Mouse (Mus musculus): ENCODE measurements around the gene Espnl. TPM values are rescaled to one million over a fixed set of nuclear protein-coding genes. Genes with fewer than 3 reads are reported as not detected.

Espnl gene
- polyA plus RNA-seq, 1 experiment from 2014 or later, result 0.11 TPM

- Histone ChIP-seq H3K4me1 (ENCODE audit: control insufficient read depth, insufficient read depth, low read length) (no peaks in the 10 kb centered on the region; the same call in 1 of the 2 replicates), H3K4me2 (no peak overlapping the region), H3K27me3 (ENCODE audit: control insufficient read depth, insufficient read depth, low read length) (no peaks in the 10 kb centered on the region), H3K27ac (ENCODE audit: low read depth, low read length) (no peak overlapping the region), H3K4me3 (ENCODE audit: low read depth, low read length) (no peak overlapping the region), H3K9ac (ENCODE audit: low read length) (no peak overlapping the region), H3K36me3 (ENCODE audit: control insufficient read depth, insufficient read depth, low read length) (peaks cover 5% of the 10 kb centered on the region; the same call in 1 of the 2 replicates), H3K9me3 (ENCODE audit: control insufficient read depth, low read length) (no peaks in the 10 kb centered on the region)
- DNase-seq (ENCODE audit: low spot score, missing footprints), result no peak
- 92% methylated on average over 4 of the region's 4 CpGs for WGBS
- ATAC-seq (ENCODE audit: low FRiP score), result no peak
Measured at GRCm38 (mm10) chr1:91312273-91312672, 9.6 kb upstream of the Espnl start.

DNA sequence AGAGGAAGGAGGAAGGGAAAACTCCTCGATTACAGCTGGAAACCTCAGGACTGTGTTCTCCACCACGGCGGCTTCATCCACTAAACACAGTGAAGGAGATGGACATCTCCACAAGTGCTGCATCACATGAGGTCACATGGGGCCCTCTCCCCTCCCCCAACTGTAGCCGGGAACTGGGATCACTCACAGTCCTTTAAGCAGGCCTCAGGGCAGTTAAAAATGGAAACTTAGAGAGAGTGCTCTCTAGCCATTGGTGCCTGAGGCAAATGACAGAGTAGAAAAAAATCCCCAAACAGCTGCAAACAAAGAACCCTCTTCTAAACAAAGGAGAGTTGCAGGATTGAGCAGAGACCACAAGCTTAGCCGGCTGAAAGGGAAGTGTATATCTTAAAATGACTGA is 8.6 kb upstream of the Espnl start:
- no peaks in the 10 kb centered on the region; the same call in 1 of the 2 replicates for H3K4me1 ChIP-seq (ENCODE audit: control insufficient read depth, insufficient read depth, low read length)
- WGBS, result 51% methylated on average over 5 of the region's 5 CpGs
- no peaks in the 10 kb centered on the region for H3K27me3 ChIP-seq (ENCODE audit: control insufficient read depth, insufficient read depth, low read length)
- DNase-seq (ENCODE audit: low spot score, missing footprints) (no peak), ATAC-seq (ENCODE audit: low FRiP score) (0 out of 2 replicates have a peak, but pooled peaks have one; percentile 50)
- H3K4me3 ChIP-seq (ENCODE audit: low read depth, low read length), result no peak overlapping the region
- peak overlapping the region; percentile 40; the same call in 1 of the 2 replicates for H3K27ac ChIP-seq (ENCODE audit: low read depth, low read length)
- peak overlapping the region; percentile 18; the same call in 1 of the 2 replicates for H3K9ac ChIP-seq (ENCODE audit: low read length)
- no peaks in the 10 kb centered on the region for H3K9me3 ChIP-seq (ENCODE audit: control insufficient read depth, low read length)
- H3K4me2 ChIP-seq, result no peak overlapping the region
- H3K36me3 ChIP-seq (ENCODE audit: control insufficient read depth, insufficient read depth, low read length), result peaks cover 5% of the 10 kb centered on the region; the same call in 1 of the 2 replicates

- no peak for ATAC-seq (ENCODE audit: low FRiP score)
- H3K4me3 ChIP-seq (ENCODE audit: low read depth, low read length), result no peak overlapping the region
- H3K9me3 ChIP-seq (ENCODE audit: control insufficient read depth, low read length), result no peaks in the 10 kb centered on the region
- no peaks in the 10 kb centered on the region for H3K36me3 ChIP-seq (ENCODE audit: control insufficient read depth, insufficient read depth, low read length)
- H3K9ac ChIP-seq (ENCODE audit: low read length), result no peak overlapping the region
- no peaks in the 10 kb centered on the region for H3K27me3 ChIP-seq (ENCODE audit: control insufficient read depth, insufficient read depth, low read length)
- DNase-seq (ENCODE audit: low spot score, missing footprints), result no peak
- H3K27ac ChIP-seq (ENCODE audit: low read depth, low read length), result no peak overlapping the region
- no peak overlapping the region for H3K4me2 ChIP-seq
- 89% methylated on average over 6 of the region's 6 CpGs for WGBS
- H3K4me1 ChIP-seq (ENCODE audit: control insufficient read depth, insufficient read depth, low read length), result no peaks in the 10 kb centered on the region; the same call in 1 of the 2 replicates
Measured at GRCm38 (mm10) chr1:91317656-91318055, 4.2 kb upstream of the Espnl start.

DNA sequence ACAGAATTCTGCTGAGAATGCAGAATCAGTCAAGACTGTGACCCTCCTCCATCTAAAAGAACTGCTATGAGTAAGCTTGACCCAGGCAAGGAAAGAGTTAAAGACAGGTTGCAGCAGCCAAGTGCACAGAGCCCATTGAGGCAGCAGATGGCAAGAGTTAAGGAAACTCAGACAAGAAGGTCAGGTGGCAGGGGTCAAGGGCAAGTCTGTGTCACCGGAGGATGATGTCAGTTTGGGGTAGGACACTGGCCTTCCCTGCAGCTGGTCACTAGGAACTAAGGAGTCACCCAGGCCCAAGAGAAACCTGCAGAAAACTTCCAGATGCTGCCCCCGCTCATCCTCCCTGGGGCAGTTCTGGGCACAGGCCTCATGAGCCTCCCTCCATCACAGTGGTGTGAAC is 2.8 kb downstream of the Espnl start:
- H3K9ac ChIP-seq (ENCODE audit: low read length), result no peak overlapping the region
- no peaks in the 10 kb centered on the region for H3K27me3 ChIP-seq (ENCODE audit: control insufficient read depth, insufficient read depth, low read length)
- DNase-seq (ENCODE audit: low spot score, missing footprints) (no peak), ATAC-seq (ENCODE audit: low FRiP score) (no peak)
- H3K9me3 ChIP-seq (ENCODE audit: control insufficient read depth, low read length), result no peaks in the 10 kb centered on the region
- no peak overlapping the region for H3K4me2 ChIP-seq
- H3K4me1 ChIP-seq (ENCODE audit: control insufficient read depth, insufficient read depth, low read length), result no peaks in the 10 kb centered on the region
- no peak overlapping the region for H3K27ac ChIP-seq (ENCODE audit: low read depth, low read length)
- no peaks in the 10 kb centered on the region for H3K36me3 ChIP-seq (ENCODE audit: control insufficient read depth, insufficient read depth, low read length)
- 78% methylated on average over 2 of the region's 2 CpGs for WGBS
- H3K4me3 ChIP-seq (ENCODE audit: low read depth, low read length), result no peak overlapping the region

GRCm38 (mm10) chr1:91325488-91326042 is 3.7 kb downstream of the Espnl start:
- no peak overlapping the region for H3K4me3 ChIP-seq (ENCODE audit: low read depth, low read length)
- 76% methylated on average over 4 of the region's 4 CpGs for WGBS
- H3K9ac ChIP-seq (ENCODE audit: low read length), result no peak overlapping the region
- no peaks in the 10 kb centered on the region for H3K4me1 ChIP-seq (ENCODE audit: control insufficient read depth, insufficient read depth, low read length)
- H3K27me3 ChIP-seq (ENCODE audit: control insufficient read depth, insufficient read depth, low read length), result no peaks in the 10 kb centered on the region
- no peaks in the 10 kb centered on the region for H3K36me3 ChIP-seq (ENCODE audit: control insufficient read depth, insufficient read depth, low read length)
- H3K27ac ChIP-seq (ENCODE audit: low read depth, low read length), result no peak overlapping the region
- no peak for DNase-seq (ENCODE audit: low spot score, missing footprints)
- no peak for ATAC-seq (ENCODE audit: low FRiP score)
- no peaks in the 10 kb centered on the region for H3K9me3 ChIP-seq (ENCODE audit: control insufficient read depth, low read length)
- no peak overlapping the region for H3K4me2 ChIP-seq

- Histone ChIP-seq H3K9ac (ENCODE audit: low read length) (no peak overlapping the region), H3K27me3 (ENCODE audit: control insufficient read depth, insufficient read depth, low read length) (no peaks in the 10 kb centered on the region), H3K4me3 (ENCODE audit: low read depth, low read length) (no peak overlapping the region), H3K4me2 (no peak overlapping the region), H3K36me3 (ENCODE audit: control insufficient read depth, insufficient read depth, low read length) (no peaks in the 10 kb centered on the region), H3K9me3 (ENCODE audit: control insufficient read depth, low read length) (no peaks in the 10 kb centered on the region), H3K27ac (ENCODE audit: low read depth, low read length) (no peak overlapping the region), H3K4me1 (ENCODE audit: control insufficient read depth, insufficient read depth, low read length) (no peaks in the 10 kb centered on the region)
- DNase-seq (ENCODE audit: low spot score, missing footprints) (no peak), ATAC-seq (ENCODE audit: low FRiP score) (no peak)
- WGBS, result 58% methylated on average over 4 of the region's 4 CpGs
Measured at GRCm38 (mm10) chr1:91332102-91332501, 10.2 kb downstream of the Espnl start.

- no peaks in the 10 kb centered on the region; the same call in 1 of the 2 replicates for H3K4me1 ChIP-seq (ENCODE audit: control insufficient read depth, insufficient read depth, low read length)
- no peaks in the 10 kb centered on the region for H3K36me3 ChIP-seq (ENCODE audit: control insufficient read depth, insufficient read depth, low read length)
- H3K4me3 ChIP-seq (ENCODE audit: low read depth, low read length), result no peak overlapping the region
- H3K27ac ChIP-seq (ENCODE audit: low read depth, low read length), result no peak overlapping the region
- H3K9me3 ChIP-seq (ENCODE audit: control insufficient read depth, low read length), result no peaks in the 10 kb centered on the region
- ATAC-seq (ENCODE audit: low FRiP score), result no peak
- no peak overlapping the region for H3K4me2 ChIP-seq
- H3K9ac ChIP-seq (ENCODE audit: low read length), result no peak overlapping the region
- H3K27me3 ChIP-seq (ENCODE audit: control insufficient read depth, insufficient read depth, low read length), result no peaks in the 10 kb centered on the region
- no peak for DNase-seq (ENCODE audit: low spot score, missing footprints)
Measured at GRCm38 (mm10) chr1:91333582-91333981, 11.7 kb downstream of the Espnl start.

GRCm38 (mm10) chr1:91337355-91337754 is 15.5 kb downstream of the Espnl start:
- H3K9me3 ChIP-seq (ENCODE audit: control insufficient read depth, low read length), result no peaks in the 10 kb centered on the region
- no peaks in the 10 kb centered on the region; the same call in 1 of the 2 replicates for H3K4me1 ChIP-seq (ENCODE audit: control insufficient read depth, insufficient read depth, low read length)
- H3K27me3 ChIP-seq (ENCODE audit: control insufficient read depth, insufficient read depth, low read length), result no peaks in the 10 kb centered on the region
- DNase-seq (ENCODE audit: low spot score, missing footprints), result no peak
- H3K9ac ChIP-seq (ENCODE audit: low read length), result no peak overlapping the region
- no peak for ATAC-seq (ENCODE audit: low FRiP score)
- WGBS, result 90% methylated on average over 7 of the region's 7 CpGs
- no peak overlapping the region for H3K27ac ChIP-seq (ENCODE audit: low read depth, low read length)
- no peaks in the 10 kb centered on the region for H3K36me3 ChIP-seq (ENCODE audit: control insufficient read depth, insufficient read depth, low read length)
- H3K4me3 ChIP-seq (ENCODE audit: low read depth, low read length), result no peak overlapping the region
- no peak overlapping the region for H3K4me2 ChIP-seq

GRCm38 (mm10) chr1:91344001-91344400 is 22.1 kb downstream of the Espnl start:
- ATAC-seq (ENCODE audit: low FRiP score) (no peak), DNase-seq (ENCODE audit: low spot score, missing footprints) (no peak)
- 79% methylated on average over 3 of the region's 3 CpGs for WGBS
- no peaks in the 10 kb centered on the region for H3K36me3 ChIP-seq (ENCODE audit: control insufficient read depth, insufficient read depth, low read length)
- H3K4me2 ChIP-seq, result no peak overlapping the region
- H3K27me3 ChIP-seq (ENCODE audit: control insufficient read depth, insufficient read depth, low read length), result peaks cover 36% of the 10 kb centered on the region
- H3K4me1 ChIP-seq (ENCODE audit: control insufficient read depth, insufficient read depth, low read length), result peaks cover 5% of the 10 kb centered on the region
- H3K9ac ChIP-seq (ENCODE audit: low read length), result no peak overlapping the region
- no peak overlapping the region for H3K27ac ChIP-seq (ENCODE audit: low read depth, low read length)
- no peak overlapping the region for H3K4me3 ChIP-seq (ENCODE audit: low read depth, low read length)
- H3K9me3 ChIP-seq (ENCODE audit: control insufficient read depth, low read length), result no peaks in the 10 kb centered on the region

All from midbrain, embryonic 11.5 days (tissue).